Mouse (Mus musculus) cortical plate, adult 2 months (tissue): Measurements from ENCODE around the gene Chd2. TPM values are rescaled to one million over a fixed set of nuclear protein-coding genes. Genes with fewer than 3 reads are reported as not detected.

ENCODE experiments used
- H3K27ac ChIP-seq: fragments of 200-500 bp; 2 replicates; pipeline ENCODE4 v1.5.1; 2012; ENCODE audit warnings: low read length, control low read depth, inconsistent platforms; ENCODE audit not compliant: insufficient read depth
- H3K4me1 ChIP-seq: fragments of 200-500 bp; 2 replicates; pipeline ENCODE4 v1.6.1; 2011; ENCODE audit warnings: low read length; ENCODE audit not compliant: control insufficient read depth, insufficient read depth
- H3K4me3 ChIP-seq: fragments of 200-500 bp; 2 replicates; pipeline ENCODE4 v1.5.1; 2011; ENCODE audit warnings: mild to moderate bottlenecking, low read length, control low read depth; ENCODE audit not compliant: insufficient read depth
- CTCF ChIP-seq: fragments of 200-500 bp; IDR thresholded peaks from 2 replicates; pipeline ENCODE4 v1.5.1; 2011; ENCODE audit warnings: mild to moderate bottlenecking, control low read depth, low read length; ENCODE audit not compliant: insufficient read depth; ENCODE audit errors: extremely low read depth
- POLR2A ChIP-seq: fragments of 200-500 bp; IDR thresholded peaks from 2 replicates; pipeline ENCODE4 v1.6.1; 2011; ENCODE audit warnings: mild to moderate bottlenecking, low read length, control low read depth; ENCODE audit not compliant: insufficient read depth; ENCODE audit errors: extremely low read depth
- polyA plus RNA-seq: library from polyadenylated mRNA; depleted of rRNA; stranded (reverse); fragments of >200 nt; gene quantifications from 2 replicates; pipeline ENCODE4 v1.2.3, GENCODE M21; 2012; rRNA removed

Gene Chd2
- 31.6 and 33.5 TPM in 2 replicates for polyA plus RNA-seq

DNA sequence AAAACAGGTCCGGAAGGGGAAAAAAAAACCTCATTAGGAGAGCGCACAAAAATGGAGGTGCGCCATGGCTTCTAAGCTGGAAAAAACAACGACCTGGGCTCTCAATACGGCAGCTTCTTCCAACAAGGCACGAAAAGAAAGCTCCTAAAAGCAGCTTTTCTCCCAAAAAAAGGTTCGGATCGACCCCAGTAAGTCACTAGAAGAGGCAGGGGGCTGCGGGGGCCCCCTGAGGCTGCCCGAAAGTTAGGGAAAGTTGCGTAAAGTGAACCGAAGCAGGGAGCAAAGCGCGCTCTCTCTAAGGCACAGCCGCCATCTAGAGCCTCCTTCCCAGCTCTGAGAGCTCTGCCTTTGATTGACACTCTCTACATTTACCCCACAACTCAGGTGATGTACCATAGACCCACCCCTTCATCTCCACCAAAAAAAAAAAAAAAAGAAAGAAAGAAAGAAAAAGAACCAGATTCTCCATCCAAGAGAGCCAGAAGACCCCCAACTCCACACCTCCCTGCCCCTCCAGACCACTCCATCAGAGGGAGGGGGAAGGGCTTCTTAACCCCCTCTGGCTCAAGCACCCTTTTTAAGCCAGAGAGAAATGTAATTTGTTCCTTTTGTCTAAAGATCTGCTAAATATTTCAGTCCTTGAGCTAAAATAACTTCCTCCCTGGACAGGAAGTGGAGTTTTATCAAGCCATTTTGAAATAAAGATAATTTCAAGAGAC, at the start of gene Chd2:
Gene Chd2 (minus strand): TSS at position 419 of the 719 bp plus-strand sequence.
- Histone ChIP-seq H3K4me1 (peaks cover 5% of the 10 kb centered on the region), H3K4me3 (peak within 1 kb of the TSS; percentile 70), H3K27ac (peak within 1 kb of the TSS; percentile 100)
- no peak for TF ChIP-seq CTCF
- TF ChIP-seq POLR2A = peak; percentile 90

DNA sequence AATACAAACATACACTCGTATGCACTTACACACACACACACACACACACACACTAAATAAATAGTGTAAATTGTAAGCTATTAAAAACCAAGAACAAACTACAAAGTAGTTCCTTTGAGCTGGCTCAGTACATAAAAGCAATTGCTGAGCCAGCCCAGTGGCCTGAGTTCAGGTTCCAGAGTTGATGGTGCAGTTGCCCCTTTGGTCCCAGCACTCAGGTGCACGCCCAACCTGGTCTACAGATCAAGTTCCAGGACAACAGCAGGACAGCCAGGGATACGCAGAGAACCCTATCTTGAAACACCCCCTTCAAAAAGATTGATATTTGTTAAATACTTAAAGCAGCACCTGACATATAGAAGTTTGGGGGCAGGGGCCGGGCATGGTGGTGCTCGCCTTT, 49.1 kb upstream of the Chd2 start:
- Histone ChIP-seq H3K4me1 (peaks cover 2% of the 10 kb centered on the region; the same call in 1 of the 2 replicates), H3K27ac (no peak overlapping the region), H3K4me3 (no peak overlapping the region)
- TF ChIP-seq POLR2A = no peak
- TF ChIP-seq CTCF = no peak

DNA sequence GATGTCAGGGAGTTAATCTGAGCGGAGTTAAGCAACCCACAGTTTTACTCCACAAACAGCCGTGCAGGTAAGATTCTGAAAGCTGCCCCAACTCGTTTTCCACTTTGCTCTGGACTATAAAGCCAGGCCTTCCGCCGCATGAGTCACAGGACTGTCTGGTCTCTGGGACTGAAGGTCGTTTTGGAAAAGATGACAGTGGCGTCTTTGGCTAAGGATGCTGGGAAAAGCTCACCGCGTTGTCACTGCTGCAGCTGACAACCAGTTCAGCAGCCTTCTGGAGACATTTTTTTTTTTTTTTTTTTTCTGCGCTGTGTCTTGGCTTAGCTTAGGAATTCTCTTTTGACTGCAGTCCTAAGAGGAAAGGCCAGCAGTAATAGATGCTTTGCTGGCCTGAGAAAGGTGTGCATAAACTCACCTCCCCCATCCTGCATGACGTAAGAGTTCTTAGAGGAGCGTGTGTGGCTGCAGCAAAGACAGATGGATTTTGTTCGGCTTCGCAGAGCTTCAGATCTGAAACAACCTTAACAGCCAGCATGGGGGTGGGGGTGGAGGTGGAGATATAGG, 47.7 kb upstream of the Chd2 start:
- Histone ChIP-seq H3K4me3 (no peak overlapping the region), H3K4me1 (peaks cover 7% of the 10 kb centered on the region), H3K27ac (peak overlapping the region; percentile 63)
- TF ChIP-seq CTCF (no peak), POLR2A (0 out of 2 replicates have a peak, but pooled peaks have one; percentile 24)

DNA sequence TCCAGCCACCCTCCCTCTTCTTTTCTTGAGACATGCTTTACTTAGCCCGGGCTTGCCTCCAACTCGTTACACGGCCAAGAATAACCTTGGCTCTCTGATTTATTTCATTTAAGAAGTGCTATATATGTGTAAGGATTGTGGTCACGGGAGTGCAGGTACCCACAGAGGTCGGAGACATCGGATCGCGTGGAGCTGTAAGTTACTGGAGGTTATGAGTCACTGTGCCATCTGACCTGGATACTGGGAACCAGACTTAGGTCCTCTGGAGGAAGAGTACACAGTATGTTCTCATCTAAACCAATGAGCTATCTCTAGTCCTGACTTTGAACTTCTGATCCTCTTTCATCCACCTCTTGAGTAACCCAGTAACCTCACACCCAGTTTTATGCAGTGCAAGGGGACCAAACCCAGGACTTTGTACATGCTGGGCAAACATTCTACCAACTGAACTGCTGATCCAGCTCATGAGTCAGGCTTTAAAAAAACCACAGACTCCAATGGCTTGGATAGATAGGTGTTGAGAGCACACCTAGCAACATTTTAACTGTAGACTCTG, 46.8 kb upstream of the Chd2 start:
- peak overlapping the region; percentile 26; the same call in 1 of the 2 replicates for H3K27ac ChIP-seq

DNA sequence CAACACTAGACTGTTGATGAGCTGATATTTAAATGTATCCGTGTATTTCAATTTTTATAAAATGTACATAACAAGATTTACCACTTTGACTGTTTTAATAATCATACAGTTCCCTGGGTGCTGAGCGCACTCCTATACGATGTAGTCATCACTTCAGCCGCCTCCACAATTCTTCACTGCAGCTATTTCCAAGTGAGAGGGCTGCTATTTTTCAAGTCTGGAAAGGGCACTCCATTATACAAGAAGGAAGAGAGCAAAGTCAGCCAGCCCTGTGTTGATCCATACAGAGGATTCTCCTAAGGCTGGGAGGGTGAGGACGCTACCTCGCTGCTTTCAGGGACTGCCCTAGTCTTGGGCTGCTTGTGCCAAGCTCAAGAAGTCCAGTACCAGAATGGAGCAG, 45.1 kb upstream of the Chd2 start:
- peak overlapping the region; percentile 41 for H3K27ac ChIP-seq
- no peak overlapping the region for H3K4me3 ChIP-seq
- peaks cover 10% of the 10 kb centered on the region for H3K4me1 ChIP-seq
- TF ChIP-seq POLR2A = peak; percentile 52; the same call in 1 of the 2 replicates
- no peak for TF ChIP-seq CTCF

More for the DNA sequence above, 46.8 kb upstream of the Chd2 start:
- no peak overlapping the region for H3K4me3 ChIP-seq
- H3K4me1 ChIP-seq = peaks cover 10% of the 10 kb centered on the region
- TF ChIP-seq POLR2A (no peak), CTCF (no peak)

DNA sequence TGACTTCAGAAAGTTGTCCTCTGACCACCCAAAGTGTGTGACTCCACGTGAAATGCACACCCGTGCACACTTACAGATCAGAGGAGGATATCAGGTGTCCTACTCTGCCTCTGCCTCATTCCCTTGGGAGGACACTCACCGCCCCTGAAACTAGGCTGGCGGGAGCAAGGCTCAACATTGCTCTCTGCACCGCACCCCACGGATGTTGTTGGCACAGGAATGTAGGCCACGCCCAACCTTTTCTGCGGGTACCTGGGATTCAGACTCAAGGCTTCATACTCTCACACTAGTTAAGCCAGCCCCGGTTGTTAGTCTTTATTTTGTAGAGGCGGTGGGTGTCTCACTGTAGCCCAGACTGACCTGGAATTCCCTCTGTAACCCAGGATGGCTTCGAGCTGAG, 44.6 kb upstream of the Chd2 start:
- Histone ChIP-seq H3K4me3 (no peak overlapping the region), H3K4me1 (peaks cover 10% of the 10 kb centered on the region), H3K27ac (no peak overlapping the region)
- TF ChIP-seq CTCF (no peak), POLR2A (no peak)

DNA sequence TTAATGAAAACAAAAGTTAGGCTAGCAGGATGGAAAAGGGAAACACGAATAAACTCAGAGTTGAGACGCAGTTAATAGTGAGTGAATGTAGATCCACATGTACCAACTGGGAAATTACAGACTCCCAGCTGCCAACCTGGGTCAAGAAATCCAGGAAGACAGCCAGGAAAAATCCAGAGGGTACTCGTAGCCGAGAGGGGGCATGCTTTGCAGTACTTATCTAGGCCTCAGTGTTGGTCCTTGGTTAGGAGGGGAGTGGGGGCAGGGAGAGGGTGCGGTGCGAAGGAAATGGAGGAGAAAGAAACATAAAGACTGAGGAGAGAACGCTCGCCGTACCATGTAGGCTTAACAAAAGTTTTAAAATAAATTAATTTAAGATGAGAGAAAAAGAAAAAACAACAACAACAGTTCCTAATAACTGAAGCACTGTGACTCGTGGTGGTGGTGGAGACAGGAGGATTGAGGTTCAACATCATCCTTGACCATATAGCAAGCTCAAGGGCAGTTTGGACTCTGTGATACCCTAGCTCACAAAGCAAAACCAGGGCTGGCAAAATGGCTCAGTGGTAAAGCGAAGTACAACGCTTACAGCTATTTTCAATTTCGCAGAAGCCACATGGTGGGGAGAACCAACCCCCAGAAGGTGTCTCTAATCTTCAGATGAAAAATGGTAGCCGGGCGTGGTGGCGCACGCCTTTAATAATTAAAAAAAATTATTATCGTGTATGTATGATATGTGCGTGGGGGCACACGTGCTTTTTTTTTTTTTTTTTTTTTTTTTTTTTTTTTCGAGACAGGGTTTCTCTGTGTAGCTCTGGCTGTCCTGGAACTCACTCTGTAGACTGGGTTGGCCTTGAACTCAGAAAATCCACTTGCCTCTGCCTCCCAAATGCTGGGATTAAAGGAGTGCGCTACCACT, 43.7 kb upstream of the Chd2 start:
- H3K27ac ChIP-seq = peak overlapping the region; percentile 55
- no peak overlapping the region for H3K4me3 ChIP-seq
- TF ChIP-seq POLR2A (no peak), CTCF (no peak)
- peaks cover 10% of the 10 kb centered on the region for H3K4me1 ChIP-seq

DNA sequence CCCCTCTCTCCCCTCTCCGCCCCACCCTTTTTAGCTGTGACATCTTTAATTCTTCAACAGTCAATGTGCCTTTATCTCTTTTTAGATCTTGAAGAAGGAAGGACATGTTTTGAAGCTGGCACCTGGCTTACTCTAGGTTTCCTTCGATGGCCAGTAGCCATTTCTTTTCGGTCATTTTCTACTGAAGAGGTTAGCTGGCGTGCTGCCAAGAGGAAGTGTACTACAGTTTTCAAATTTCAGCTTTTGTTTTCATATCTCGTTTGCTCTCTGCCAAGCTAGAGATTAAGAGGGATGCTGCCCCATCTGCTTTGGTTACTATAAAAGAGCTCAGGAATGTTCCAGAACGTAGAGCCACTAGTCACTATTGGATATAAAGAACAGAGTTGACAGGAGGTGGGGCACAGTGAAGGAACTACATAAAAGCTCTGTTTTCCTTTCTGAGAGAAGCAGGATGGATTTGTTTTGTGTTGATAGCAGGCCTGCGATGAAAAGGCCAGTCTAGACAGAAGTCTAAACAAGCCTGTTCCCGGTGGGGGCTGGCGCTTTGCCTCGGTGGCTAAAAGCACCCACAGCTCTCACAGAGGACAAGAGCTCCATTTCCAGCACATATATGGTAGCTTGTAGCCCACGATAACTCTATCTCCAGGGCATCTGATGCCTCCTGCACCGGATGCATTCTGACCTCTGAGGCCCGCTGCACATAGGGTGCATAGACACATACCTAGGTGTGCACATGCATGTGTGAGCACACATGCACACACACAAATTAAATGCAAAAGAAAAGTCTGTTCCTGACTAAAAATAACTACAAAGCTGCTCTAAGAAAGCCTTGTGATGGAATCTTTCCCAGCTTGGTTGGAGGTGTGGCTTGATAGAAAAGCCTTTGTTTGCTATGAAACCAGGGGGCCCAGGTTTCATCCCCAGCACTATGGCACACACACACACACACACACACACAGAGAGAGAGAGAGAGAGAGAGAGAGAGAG, 42.7 kb upstream of the Chd2 start:
- Histone ChIP-seq H3K4me1 (peaks cover 10% of the 10 kb centered on the region), H3K4me3 (no peak overlapping the region), H3K27ac (peak overlapping the region; percentile 55)
- no peak for TF ChIP-seq POLR2A
- no peak for TF ChIP-seq CTCF
